Mouse (Mus musculus): ENCODE results near the gene Sgpp2.

The Sgpp2 gene

GRCm38 (mm10) chr1:78448091-78448490 is 137.9 kb downstream of the Sgpp2 start:
- no peak for DNase-seq (ENCODE audit: low read depth, low spot score)

- DNase-seq (ENCODE audit: low read depth, low spot score): no peak
Observed at GRCm38 (mm10) chr1:78451070-78451854, 141.1 kb downstream of the Sgpp2 start.

- no peak for DNase-seq (ENCODE audit: low read depth, low spot score)
Observed at GRCm38 (mm10) chr1:78452544-78452943, 142.4 kb downstream of the Sgpp2 start.

GRCm38 (mm10) chr1:78453886-78454285 is 143.7 kb downstream of the Sgpp2 start:
- no peak for DNase-seq (ENCODE audit: low read depth, low spot score)

GRCm38 (mm10) chr1:78454659-78455058 is 144.5 kb downstream of the Sgpp2 start:
- no peak for DNase-seq (ENCODE audit: low read depth, low spot score)

All from c-Kit-negative CD71-positive TER-119-positive erythroid progenitor cells, embryonic 14.5 days (primary cell).